Mouse (Mus musculus): ENCODE results near the gene Msmp. TPM values are rescaled to one million over a fixed set of nuclear protein-coding genes. Genes with fewer than 3 reads are reported as not detected.

The Msmp gene
- total RNA-seq (2014; fragmentation: Nextera tagmentation) (not detected in 2 replicates), total RNA-seq (2017) (0.17 TPM in 1 of 2 replicates, not detected in the other), polyA plus RNA-seq (2012) (not detected in 2 replicates)

- no peaks in the 10 kb centered on the region for H3K9me3 ChIP-seq (replicated peaks)
- peaks cover 77% of the 10 kb centered on the region for H3K36me3 ChIP-seq (replicated peaks)
- no peak within 1 kb of the TSS for H3K4me3 ChIP-seq (ENCODE audit: low read depth, low read length)
- ATAC-seq (ENCODE audit: extremely low read depth, insufficient number of reproducible peaks, low FRiP score, poor library complexity, severe bottlenecking) (no peak), DNase-seq (ENCODE audit: low spot score) (no peak)
- H3K4me1 ChIP-seq (ENCODE audit: insufficient read depth, low read depth, low read length): peaks cover 48% of the 10 kb centered on the region
- H3K27me3 ChIP-seq (ENCODE audit: insufficient read depth, low read length): no peaks in the 10 kb centered on the region
- TF ChIP-seq GATA2 (IDR thresholded peaks at IDR 0.05; ENCODE audit: borderline replicate concordance, low read depth, low read length) (no peak), CTCF (IDR thresholded peaks at IDR 0.05; ENCODE audit: low read depth, low read length) (no peak), TAL1 (conservative IDR thresholded peaks at IDR 0.05; ENCODE audit: low read depth, low read length) (no peak), GATA1 (IDR thresholded peaks at IDR 0.05; ENCODE audit: borderline replicate concordance, low read length) (no peak), POLR2AphosphoS5 (IDR thresholded peaks at IDR 0.05; ENCODE audit: insufficient replicate concordance, low read depth, low read length) (no peak)
These were observed at the start of gene Msmp for GRCm38 (mm10) chr4:43584444-43585416. Msmp (minus strand) TSS chr4:43584494.

GRCm38 (mm10) chr4:43633736-43634135 is 49.4 kb upstream of the Msmp start:
- peaks cover 26% of the 10 kb centered on the region for H3K4me1 ChIP-seq (ENCODE audit: insufficient read depth, low read depth, low read length)
- H3K36me3 ChIP-seq (replicated peaks): no peaks in the 10 kb centered on the region
- TF ChIP-seq CTCF (IDR thresholded peaks at IDR 0.05; ENCODE audit: low read depth, low read length): no peak
- no peak for TF ChIP-seq GATA2 (IDR thresholded peaks at IDR 0.05; ENCODE audit: borderline replicate concordance, low read depth, low read length)
- no peak for TF ChIP-seq GATA1 (IDR thresholded peaks at IDR 0.05; ENCODE audit: borderline replicate concordance, low read length)
- no peak for TF ChIP-seq POLR2AphosphoS5 (IDR thresholded peaks at IDR 0.05; ENCODE audit: insufficient replicate concordance, low read depth, low read length)
- no peak for TF ChIP-seq TAL1 (conservative IDR thresholded peaks at IDR 0.05; ENCODE audit: low read depth, low read length)
- H3K9me3 ChIP-seq (replicated peaks): no peaks in the 10 kb centered on the region
- peaks cover 55% of the 10 kb centered on the region for H3K27me3 ChIP-seq (ENCODE audit: insufficient read depth, low read length)
- no peak overlapping the region for H3K4me3 ChIP-seq (ENCODE audit: low read depth, low read length)
- ATAC-seq (ENCODE audit: extremely low read depth, insufficient number of reproducible peaks, low FRiP score, poor library complexity, severe bottlenecking) (no peak), DNase-seq (ENCODE audit: low spot score) (no peak)

GRCm38 (mm10) chr4:43633296-43633695 is 49.0 kb upstream of the Msmp start:
- H3K9me3 ChIP-seq (replicated peaks): no peaks in the 10 kb centered on the region
- peaks cover 55% of the 10 kb centered on the region for H3K27me3 ChIP-seq (ENCODE audit: insufficient read depth, low read length)
- no peaks in the 10 kb centered on the region for H3K36me3 ChIP-seq (replicated peaks)
- ATAC-seq (ENCODE audit: extremely low read depth, insufficient number of reproducible peaks, low FRiP score, poor library complexity, severe bottlenecking): no peak
- H3K4me1 ChIP-seq (ENCODE audit: insufficient read depth, low read depth, low read length): peaks cover 26% of the 10 kb centered on the region
- TF ChIP-seq TAL1 (conservative IDR thresholded peaks at IDR 0.05; ENCODE audit: low read depth, low read length) (no peak), POLR2AphosphoS5 (IDR thresholded peaks at IDR 0.05; ENCODE audit: insufficient replicate concordance, low read depth, low read length) (no peak)
- no peak overlapping the region for H3K4me3 ChIP-seq (ENCODE audit: low read depth, low read length)
- no peak for DNase-seq (ENCODE audit: low spot score)

GRCm38 (mm10) chr4:43631956-43632920 is 47.9 kb upstream of the Msmp start:
- Histone ChIP-seq H3K4me1 (ENCODE audit: insufficient read depth, low read depth, low read length) (peaks cover 26% of the 10 kb centered on the region), H3K27me3 (ENCODE audit: insufficient read depth, low read length) (peaks cover 55% of the 10 kb centered on the region), H3K4me3 (ENCODE audit: low read depth, low read length) (peak overlapping the region; percentile 72; the same call in 1 of the 2 replicates), H3K36me3 (replicated peaks) (no peaks in the 10 kb centered on the region), H3K9me3 (replicated peaks) (no peaks in the 10 kb centered on the region)
- no peak for DNase-seq (ENCODE audit: low spot score)
- no peak for ATAC-seq (ENCODE audit: extremely low read depth, insufficient number of reproducible peaks, low FRiP score, poor library complexity, severe bottlenecking)
- TF ChIP-seq POLR2AphosphoS5 (IDR thresholded peaks at IDR 0.05; ENCODE audit: insufficient replicate concordance, low read depth, low read length): no peak
- no peak for TF ChIP-seq TAL1 (conservative IDR thresholded peaks at IDR 0.05; ENCODE audit: low read depth, low read length)
- no peak for TF ChIP-seq CTCF (IDR thresholded peaks at IDR 0.05; ENCODE audit: low read depth, low read length)
- no peak for TF ChIP-seq GATA2 (IDR thresholded peaks at IDR 0.05; ENCODE audit: borderline replicate concordance, low read depth, low read length)
- TF ChIP-seq GATA1 (IDR thresholded peaks at IDR 0.05; ENCODE audit: borderline replicate concordance, low read length): no peak

GRCm38 (mm10) chr4:43631046-43631955 is 47.0 kb upstream of the Msmp start, which contains the start of gene Npr2:
Npr2 (plus strand) TSS chr4:43631935.
- H3K27me3 ChIP-seq (ENCODE audit: insufficient read depth, low read length): peaks cover 50% of the 10 kb centered on the region
- DNase-seq (ENCODE audit: low spot score) (peak; percentile 32), ATAC-seq (ENCODE audit: extremely low read depth, insufficient number of reproducible peaks, low FRiP score, poor library complexity, severe bottlenecking) (no peak)
- no peak for TF ChIP-seq TAL1 (conservative IDR thresholded peaks at IDR 0.05; ENCODE audit: low read depth, low read length)
- TF ChIP-seq CTCF (IDR thresholded peaks at IDR 0.05; ENCODE audit: low read depth, low read length): no peak
- no peak for TF ChIP-seq POLR2AphosphoS5 (IDR thresholded peaks at IDR 0.05; ENCODE audit: insufficient replicate concordance, low read depth, low read length)
- TF ChIP-seq GATA2 (IDR thresholded peaks at IDR 0.05; ENCODE audit: borderline replicate concordance, low read depth, low read length): no peak
- TF ChIP-seq GATA1 (IDR thresholded peaks at IDR 0.05; ENCODE audit: borderline replicate concordance, low read length): no peak
- peak within 1 kb of the TSS; percentile 72 for H3K4me3 ChIP-seq (ENCODE audit: low read depth, low read length)
- H3K36me3 ChIP-seq (replicated peaks): no peaks in the 10 kb centered on the region
- peaks cover 5% of the 10 kb centered on the region for H3K9me3 ChIP-seq (replicated peaks)
- peaks cover 26% of the 10 kb centered on the region for H3K4me1 ChIP-seq (ENCODE audit: insufficient read depth, low read depth, low read length)

Data from G1E (cell line).